Mouse (Mus musculus) cortical plate, adult 2 months (tissue): ENCODE data around the gene Phactr3.

Experiments used
- CTCF ChIP-seq: fragments of 200-500 bp; IDR thresholded peaks from 2 replicates; pipeline ENCODE4 v1.5.1; 2011; ENCODE audit warnings: mild to moderate bottlenecking, control low read depth, low read length; ENCODE audit not compliant: insufficient read depth; ENCODE audit errors: extremely low read depth
- POLR2A ChIP-seq: fragments of 200-500 bp; IDR thresholded peaks from 2 replicates; pipeline ENCODE4 v1.6.1; 2011; ENCODE audit warnings: mild to moderate bottlenecking, low read length, control low read depth; ENCODE audit not compliant: insufficient read depth; ENCODE audit errors: extremely low read depth

- TF ChIP-seq CTCF, result no peak
- no peak for TF ChIP-seq POLR2A
These were observed 124.2 kb downstream of the Phactr3 start for GRCm38 (mm10) chr2:178242996-178243395.
